Mouse (Mus musculus): ENCODE data around the gene Epc2. TPM values are rescaled to one million over a fixed set of nuclear protein-coding genes. Genes with fewer than 3 reads are reported as not detected.
"Not testable (repeated sequence)": the region's sequence is repeated elsewhere in the genome, so short reads cannot be mapped to it uniquely, and the experiment has no call there.

The Epc2 gene
- polyA plus RNA-seq, 1 experiment from 2014 or later: 17.5 TPM

DNA sequence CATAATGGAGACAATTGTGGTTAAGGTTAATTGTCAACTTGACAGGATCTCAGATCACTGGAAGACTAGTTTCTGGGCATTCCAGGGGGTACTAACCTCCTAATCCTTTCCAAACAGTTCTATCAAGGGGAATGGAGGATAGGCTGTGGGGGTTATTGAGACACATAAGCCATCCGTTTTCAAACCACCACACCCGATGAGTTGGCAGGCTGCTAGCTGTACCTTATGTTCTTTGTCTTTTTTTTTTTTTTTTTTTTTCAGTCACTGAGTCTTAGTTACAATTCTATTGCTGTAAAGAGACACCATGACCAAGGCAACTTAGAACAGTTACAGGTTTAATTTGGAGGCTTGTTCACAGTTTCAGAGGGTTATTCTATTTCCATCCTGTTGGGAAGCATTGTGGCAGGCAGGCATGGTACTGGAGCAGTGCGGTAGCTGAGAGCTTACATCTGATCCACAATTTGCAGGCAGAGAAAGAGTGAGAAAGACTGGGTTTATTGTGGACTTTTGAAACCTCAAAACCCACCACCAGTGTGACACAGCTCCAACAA is 14.5 kb downstream of the Epc2 start:
- H3K4me1 ChIP-seq (replicated peaks; ENCODE audit: control insufficient read depth, insufficient read depth, low read length): no peaks in the 10 kb centered on the region
- H3K36me3 ChIP-seq (replicated peaks; ENCODE audit: control insufficient read depth, insufficient read depth): no peaks in the 10 kb centered on the region
- no peak for DNase-seq (ENCODE audit: low spot score)
- ATAC-seq (ENCODE audit: low FRiP score): no peak
- H3K4me3 ChIP-seq (replicated peaks; ENCODE audit: low read length): no peak overlapping the region
- no peak overlapping the region for H3K4me2 ChIP-seq (replicated peaks)
- 75% methylated on average over 3 of the region's 3 CpGs for WGBS
- H3K9me3 ChIP-seq (ENCODE audit: control insufficient read depth, low read length): peaks cover 8% of the 10 kb centered on the region; the same call in 1 of the 2 replicates
- no peak overlapping the region for H3K27ac ChIP-seq
- no peak overlapping the region for H3K9ac ChIP-seq
- H3K27me3 ChIP-seq (ENCODE audit: control insufficient read depth, insufficient read depth, low read length): no peaks in the 10 kb centered on the region

DNA sequence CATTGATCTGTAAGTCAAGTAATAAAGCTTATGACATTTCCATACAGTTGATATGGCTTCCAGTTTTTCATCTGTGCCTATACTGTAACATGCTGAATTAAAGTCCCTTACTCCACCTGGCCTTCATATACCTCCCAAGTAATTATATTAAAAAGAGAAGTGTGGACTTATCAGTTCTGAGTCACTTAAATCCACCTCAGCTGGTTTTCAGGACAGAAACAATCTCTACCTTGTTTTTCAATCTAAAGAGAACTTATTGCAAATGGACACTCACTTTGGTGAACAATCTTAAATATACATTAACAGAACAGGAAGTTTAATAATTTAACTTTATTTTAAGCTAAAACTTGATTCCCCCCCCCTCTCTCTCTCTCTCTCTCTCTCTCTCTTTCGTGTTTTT is 15.8 kb downstream of the Epc2 start:
- no peak overlapping the region for H3K9ac ChIP-seq
- 74% methylated on average over 1 of the region's 1 CpGs for WGBS
- H3K4me3 ChIP-seq (replicated peaks; ENCODE audit: low read length): no peak overlapping the region
- no peaks in the 10 kb centered on the region for H3K9me3 ChIP-seq (ENCODE audit: control insufficient read depth, low read length)
- DNase-seq (ENCODE audit: low spot score): no peak
- no peak overlapping the region for H3K27ac ChIP-seq
- no peak overlapping the region for H3K4me2 ChIP-seq (replicated peaks)
- no peaks in the 10 kb centered on the region for H3K27me3 ChIP-seq (ENCODE audit: control insufficient read depth, insufficient read depth, low read length)
- no peaks in the 10 kb centered on the region for H3K4me1 ChIP-seq (replicated peaks; ENCODE audit: control insufficient read depth, insufficient read depth, low read length)
- no peaks in the 10 kb centered on the region for H3K36me3 ChIP-seq (replicated peaks; ENCODE audit: control insufficient read depth, insufficient read depth)
- ATAC-seq (ENCODE audit: low FRiP score): no peak

DNA sequence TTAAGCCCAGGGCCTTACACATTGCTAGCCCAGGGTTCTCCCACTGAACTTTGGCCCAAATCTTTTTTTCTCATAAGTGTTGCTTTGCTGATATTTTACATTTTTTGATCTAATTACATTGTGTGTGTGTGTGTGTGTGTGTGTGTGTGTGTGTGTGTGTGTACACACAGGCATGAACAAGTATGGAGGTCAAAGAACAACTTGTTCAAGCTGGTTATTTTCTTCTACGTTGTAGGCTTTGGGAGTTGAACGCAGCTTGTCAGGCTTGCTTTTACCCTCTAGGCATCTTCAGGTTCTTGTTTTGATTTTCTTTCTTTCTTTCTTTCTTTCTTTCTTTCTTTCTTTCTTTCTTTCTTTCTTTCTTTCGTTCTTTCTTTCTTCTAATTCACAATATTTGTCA is 19.9 kb downstream of the Epc2 start:
- DNase-seq (ENCODE audit: low spot score) (no peak), ATAC-seq (ENCODE audit: low FRiP score) (no peak)
- Histone ChIP-seq H3K27me3 (ENCODE audit: control insufficient read depth, insufficient read depth, low read length) (no peaks in the 10 kb centered on the region), H3K27ac (no peak overlapping the region), H3K36me3 (replicated peaks; ENCODE audit: control insufficient read depth, insufficient read depth) (no peaks in the 10 kb centered on the region), H3K9me3 (ENCODE audit: control insufficient read depth, low read length) (no peaks in the 10 kb centered on the region), H3K4me3 (replicated peaks; ENCODE audit: low read length) (no peak overlapping the region), H3K9ac (no peak overlapping the region), H3K4me1 (replicated peaks; ENCODE audit: control insufficient read depth, insufficient read depth, low read length) (no peaks in the 10 kb centered on the region), H3K4me2 (replicated peaks) (no peak overlapping the region)
- 91% methylated on average over 3 of the region's 3 CpGs for WGBS

- Histone ChIP-seq H3K9ac (no peak overlapping the region), H3K36me3 (replicated peaks; ENCODE audit: control insufficient read depth, insufficient read depth) (no peaks in the 10 kb centered on the region), H3K27me3 (ENCODE audit: control insufficient read depth, insufficient read depth, low read length) (no peaks in the 10 kb centered on the region), H3K4me3 (replicated peaks; ENCODE audit: low read length) (no peak overlapping the region), H3K9me3 (ENCODE audit: control insufficient read depth, low read length) (no peaks in the 10 kb centered on the region), H3K4me2 (replicated peaks) (no peak overlapping the region), H3K4me1 (replicated peaks; ENCODE audit: control insufficient read depth, insufficient read depth, low read length) (no peaks in the 10 kb centered on the region), H3K27ac (no peak overlapping the region)
- no peak for ATAC-seq (ENCODE audit: low FRiP score)
- 88% methylated on average over 5 of the region's 5 CpGs for WGBS
- DNase-seq (ENCODE audit: low spot score): no peak
These were observed 20.5 kb downstream of the Epc2 start for GRCm38 (mm10) chr2:49471641-49472355.

GRCm38 (mm10) chr2:49472443-49472842 is 21.2 kb downstream of the Epc2 start:
- WGBS: 90% methylated on average over 6 of the region's 6 CpGs
- no peaks in the 10 kb centered on the region for H3K4me1 ChIP-seq (replicated peaks; ENCODE audit: control insufficient read depth, insufficient read depth, low read length)
- no peak overlapping the region for H3K4me3 ChIP-seq (replicated peaks; ENCODE audit: low read length)
- H3K9me3 ChIP-seq (ENCODE audit: control insufficient read depth, low read length): no peaks in the 10 kb centered on the region
- H3K36me3 ChIP-seq (replicated peaks; ENCODE audit: control insufficient read depth, insufficient read depth): no peaks in the 10 kb centered on the region
- no peaks in the 10 kb centered on the region for H3K27me3 ChIP-seq (ENCODE audit: control insufficient read depth, insufficient read depth, low read length)
- DNase-seq (ENCODE audit: low spot score) (no peak), ATAC-seq (ENCODE audit: low FRiP score) (no peak)
- no peak overlapping the region for H3K27ac ChIP-seq
- no peak overlapping the region for H3K9ac ChIP-seq
- H3K4me2 ChIP-seq (replicated peaks): no peak overlapping the region

DNA sequence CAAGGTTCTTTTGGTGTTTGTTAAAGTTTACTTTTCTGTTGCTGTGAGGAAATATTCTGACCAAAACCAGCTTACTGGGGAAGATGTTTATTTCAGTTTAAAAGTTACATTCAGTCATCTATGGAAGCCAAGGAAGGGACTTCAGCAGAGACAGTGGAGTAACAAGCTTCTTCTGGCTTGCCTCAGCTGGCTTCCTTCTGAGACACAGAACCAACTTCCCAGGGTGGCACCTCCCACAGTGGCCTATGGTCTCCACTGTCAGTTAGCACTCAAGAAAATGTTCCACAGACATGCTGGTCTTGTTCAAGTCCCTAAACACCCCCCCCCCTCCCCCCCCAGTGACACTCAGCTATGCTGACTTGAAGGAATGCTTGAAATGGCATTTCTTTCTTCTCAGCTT is 30.9 kb downstream of the Epc2 start:
- Histone ChIP-seq H3K9ac (no peak overlapping the region), H3K27me3 (ENCODE audit: control insufficient read depth, insufficient read depth, low read length) (no peaks in the 10 kb centered on the region), H3K4me2 (replicated peaks) (no peak overlapping the region), H3K9me3 (ENCODE audit: control insufficient read depth, low read length) (no peaks in the 10 kb centered on the region), H3K27ac (no peak overlapping the region), H3K36me3 (replicated peaks; ENCODE audit: control insufficient read depth, insufficient read depth) (no peaks in the 10 kb centered on the region), H3K4me1 (replicated peaks; ENCODE audit: control insufficient read depth, insufficient read depth, low read length) (0 out of 2 replicates have a peak, but pooled peaks cover 3% of the 10 kb centered on the region), H3K4me3 (replicated peaks; ENCODE audit: low read length) (no peak overlapping the region)
- ATAC-seq (ENCODE audit: low FRiP score) (no peak), DNase-seq (ENCODE audit: low spot score) (no peak)

- H3K9ac ChIP-seq: no peak overlapping the region
- 0 out of 2 replicates have a peak, but pooled peaks cover 3% of the 10 kb centered on the region for H3K4me1 ChIP-seq (replicated peaks; ENCODE audit: control insufficient read depth, insufficient read depth, low read length)
- no peak overlapping the region for H3K4me2 ChIP-seq (replicated peaks)
- no peak overlapping the region for H3K4me3 ChIP-seq (replicated peaks; ENCODE audit: low read length)
- DNase-seq (ENCODE audit: low spot score): no peak
- H3K36me3 ChIP-seq (replicated peaks; ENCODE audit: control insufficient read depth, insufficient read depth): no peaks in the 10 kb centered on the region
- no peak overlapping the region for H3K27ac ChIP-seq
- no peak for ATAC-seq (ENCODE audit: low FRiP score)
- 94% methylated on average over 5 of the region's 5 CpGs for WGBS
- no peaks in the 10 kb centered on the region for H3K9me3 ChIP-seq (ENCODE audit: control insufficient read depth, low read length)
- no peaks in the 10 kb centered on the region for H3K27me3 ChIP-seq (ENCODE audit: control insufficient read depth, insufficient read depth, low read length)
These were observed 32.1 kb downstream of the Epc2 start for GRCm38 (mm10) chr2:49483382-49483781.

DNA sequence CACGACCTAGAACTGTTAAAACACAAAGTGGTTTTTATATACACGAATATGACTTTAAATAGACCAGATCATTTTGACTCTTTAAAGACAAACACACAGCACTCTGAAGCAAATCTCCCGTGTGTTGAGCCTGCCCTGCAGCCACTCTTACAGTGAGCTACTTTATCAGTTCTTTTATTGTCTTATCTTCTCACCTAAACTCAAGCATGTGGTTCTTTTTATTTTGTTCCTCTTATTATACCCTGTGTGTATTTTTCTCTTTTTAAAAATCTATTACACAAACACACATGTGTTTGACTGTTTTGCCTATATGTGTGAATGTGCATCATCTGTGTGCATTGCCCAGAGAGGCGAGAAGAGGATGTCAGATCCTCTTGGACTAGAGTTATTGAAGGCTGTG is 50.1 kb downstream of the Epc2 start:
- 64% methylated on average over 4 of the region's 4 CpGs for WGBS
- H3K4me3 ChIP-seq (replicated peaks; ENCODE audit: low read length): no peak overlapping the region
- DNase-seq (ENCODE audit: low spot score) (no peak), ATAC-seq (ENCODE audit: low FRiP score) (no peak)
- H3K36me3 ChIP-seq (replicated peaks; ENCODE audit: control insufficient read depth, insufficient read depth): no peaks in the 10 kb centered on the region
- no peak overlapping the region for H3K4me2 ChIP-seq (replicated peaks)
- no peak overlapping the region for H3K9ac ChIP-seq
- H3K9me3 ChIP-seq (ENCODE audit: control insufficient read depth, low read length): no peaks in the 10 kb centered on the region
- H3K4me1 ChIP-seq (replicated peaks; ENCODE audit: control insufficient read depth, insufficient read depth, low read length): no peaks in the 10 kb centered on the region
- no peak overlapping the region for H3K27ac ChIP-seq
- H3K27me3 ChIP-seq (ENCODE audit: control insufficient read depth, insufficient read depth, low read length): no peaks in the 10 kb centered on the region

DNA sequence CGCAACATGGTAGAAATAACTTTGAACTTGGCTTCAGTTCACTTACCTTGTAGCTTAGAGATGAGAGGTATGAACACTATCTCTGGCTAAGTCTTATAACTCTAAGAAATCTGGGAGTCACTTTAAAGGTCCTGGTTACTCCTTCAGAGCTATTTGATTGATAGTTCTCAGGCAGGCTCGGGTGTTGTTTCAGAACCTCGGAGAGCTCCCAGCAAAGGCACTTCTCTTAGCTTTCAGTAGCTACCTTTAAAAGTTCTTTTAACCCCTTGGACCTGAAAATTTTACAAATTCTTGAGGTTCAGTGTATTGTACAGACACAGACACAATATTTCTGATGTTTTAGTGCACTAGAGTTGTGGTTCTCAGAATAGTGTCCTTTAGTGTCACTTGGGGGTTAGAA is 52.3 kb downstream of the Epc2 start:
- Histone ChIP-seq H3K9ac (no peak overlapping the region), H3K27me3 (ENCODE audit: control insufficient read depth, insufficient read depth, low read length) (no peaks in the 10 kb centered on the region), H3K4me1 (replicated peaks; ENCODE audit: control insufficient read depth, insufficient read depth, low read length) (no peaks in the 10 kb centered on the region), H3K4me2 (replicated peaks) (no peak overlapping the region), H3K27ac (no peak overlapping the region), H3K4me3 (replicated peaks; ENCODE audit: low read length) (no peak overlapping the region), H3K9me3 (ENCODE audit: control insufficient read depth, low read length) (no peaks in the 10 kb centered on the region), H3K36me3 (replicated peaks; ENCODE audit: control insufficient read depth, insufficient read depth) (no peaks in the 10 kb centered on the region)
- ATAC-seq (ENCODE audit: low FRiP score): no peak
- 67% methylated on average over 3 of the region's 3 CpGs for WGBS
- no peak for DNase-seq (ENCODE audit: low spot score)

DNA sequence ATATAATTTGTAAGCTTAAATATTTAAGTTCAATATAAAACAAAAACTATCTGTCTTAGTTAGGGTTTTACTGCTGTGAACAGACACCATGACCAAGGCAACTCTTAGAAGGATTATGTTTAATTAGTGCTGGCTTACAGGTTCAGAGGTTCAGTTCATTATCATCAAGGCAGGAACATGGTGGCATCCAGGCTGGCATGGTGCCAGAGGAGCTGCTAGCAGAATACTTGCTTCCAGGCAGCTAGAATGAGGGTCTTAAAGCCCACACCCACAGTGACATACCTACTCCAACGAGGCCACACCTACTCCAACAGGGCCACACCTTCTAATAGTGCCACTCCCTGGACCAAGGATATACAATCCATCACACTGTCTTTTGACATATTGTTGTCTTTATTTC is 53.9 kb downstream of the Epc2 start:
- H3K27me3 ChIP-seq (ENCODE audit: control insufficient read depth, insufficient read depth, low read length); H3K4me2 ChIP-seq (replicated peaks); H3K27ac ChIP-seq; DNase-seq (ENCODE audit: low spot score); H3K9ac ChIP-seq; H3K4me3 ChIP-seq (replicated peaks; ENCODE audit: low read length); H3K36me3 ChIP-seq (replicated peaks; ENCODE audit: control insufficient read depth, insufficient read depth); H3K4me1 ChIP-seq (replicated peaks; ENCODE audit: control insufficient read depth, insufficient read depth, low read length); ATAC-seq (ENCODE audit: low FRiP score); H3K9me3 ChIP-seq (ENCODE audit: control insufficient read depth, low read length): not testable (repeated sequence)
- 94% methylated on average over 1 of the region's 1 CpGs for WGBS
